Mouse (Mus musculus) adrenal gland, postnatal 25 days (tissue): Measurements from ENCODE around the gene Rcn2. TPM values are rescaled to one million over a fixed set of nuclear protein-coding genes. Genes with fewer than 3 reads are reported as not detected.
"Not testable (repeated sequence)": the region's sequence is repeated elsewhere in the genome, so short reads cannot be mapped to it uniquely, and the experiment has no call there.

Source experiments
- DNase-seq: peaks from one replicate; pipeline ENCODE4 v3.0.0; 2021; ENCODE audit warnings: mixed read lengths
- long read RNA-seq: library from polyadenylated mRNA; stranded (forward); transcript quantifications from one replicate; pipeline ENCODE4 v2.0.0, GENCODE M21; 2021
- total RNA-seq: library from RNA; stranded (reverse); gene quantifications from 2 replicates; pipeline ENCODE4 v1.2.3, GENCODE M21; 2021

Rcn2 gene
- total RNA-seq, result 30.7 and 40.7 TPM in 2 replicates
- long read RNA-seq, transcript Rcn2-201 (7 exons, 2,024 nt), result major isoform, 44 of 48 reads
- long read RNA-seq, partial matches to known transcripts, result 3 of 48 reads
- long read RNA-seq, other reads (novel, unspliced or antisense), result 0 of 48 reads

DNA sequence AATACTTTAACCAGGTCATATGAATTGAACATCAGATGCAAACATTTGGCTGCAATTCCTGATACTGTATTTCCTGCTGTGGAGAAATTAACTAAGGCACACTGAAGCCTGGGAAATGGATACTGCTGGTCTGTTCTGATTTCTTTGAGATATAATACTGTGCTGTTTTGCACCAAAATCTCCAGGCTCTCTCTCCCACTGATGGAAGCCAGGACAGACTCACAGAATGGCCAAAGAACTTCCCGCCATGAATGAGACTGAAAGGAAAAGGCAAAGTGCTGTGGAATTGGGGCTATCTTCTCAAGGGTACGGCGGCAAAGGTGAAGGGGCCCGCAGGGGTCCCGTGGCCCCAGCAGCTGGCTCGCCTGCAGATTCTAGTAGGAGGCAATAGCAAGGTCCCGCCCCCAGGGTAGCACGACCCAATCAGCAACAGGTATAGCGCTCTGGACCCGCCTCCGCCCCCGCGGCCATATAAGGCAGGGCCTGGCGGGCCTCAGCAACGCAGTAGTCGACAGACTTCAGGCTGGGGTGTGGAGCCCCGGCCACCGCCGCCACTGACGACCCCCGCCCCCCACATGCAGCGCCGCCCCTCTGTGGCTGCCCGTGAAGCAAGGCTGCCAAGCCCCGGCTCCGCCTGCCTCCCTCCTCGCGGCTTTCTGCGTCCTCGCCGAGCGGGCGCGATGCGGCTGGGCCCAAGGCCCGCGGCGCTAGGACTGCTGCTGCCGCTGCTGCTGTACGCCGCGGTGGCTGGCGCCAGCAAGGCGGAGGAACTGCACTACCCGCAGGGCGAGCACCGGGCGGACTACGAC lies at the start of gene Rcn2:
Gene Rcn2, plus strand, starts transcription at position 474 of the 809 bp plus-strand sequence.
- DNase-seq, result peak; percentile 96

DNA sequence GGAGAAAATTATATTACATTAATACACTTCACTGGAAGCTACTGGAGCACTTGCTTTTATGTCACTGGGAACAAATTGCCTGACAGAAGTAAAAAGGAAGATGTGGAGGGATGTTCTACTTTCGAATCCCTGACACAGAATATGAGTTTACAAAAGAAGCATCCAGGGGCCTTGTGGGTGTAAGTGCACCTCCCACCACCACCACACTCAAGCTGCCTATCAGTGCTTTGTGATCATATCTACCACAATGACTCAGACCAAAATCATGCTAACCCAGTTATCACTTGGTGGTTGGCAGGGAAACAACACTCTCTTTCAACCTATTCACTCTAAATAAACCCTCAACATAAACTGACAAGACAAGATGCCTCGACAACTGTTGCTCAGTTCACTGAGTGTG lies 37.0 kb upstream of the Rcn2 start:
- not testable (repeated sequence) for DNase-seq

DNA sequence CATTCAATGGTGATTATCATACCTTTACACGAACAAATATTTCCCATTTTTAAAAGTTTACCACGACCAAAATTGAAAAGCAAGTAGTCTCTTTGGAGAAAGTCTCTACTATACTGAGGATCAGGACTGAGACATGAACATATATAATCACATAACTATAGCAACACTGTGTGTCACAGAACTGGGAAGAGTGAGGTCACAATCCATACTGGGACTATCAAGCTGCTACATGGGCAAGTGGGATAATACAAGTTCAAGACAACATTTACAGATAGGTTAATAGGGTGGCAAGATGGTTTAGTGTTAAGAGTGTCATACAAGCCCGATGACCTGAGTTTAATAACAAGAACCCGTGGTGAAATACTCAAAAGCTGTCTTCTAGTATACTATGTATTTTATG lies 31.2 kb upstream of the Rcn2 start, which contains the start of gene 4930563M21Rik:
Gene 4930563M21Rik, minus strand, starts transcription at position 101 of the 400 bp plus-strand sequence.
- no peak for DNase-seq

DNA sequence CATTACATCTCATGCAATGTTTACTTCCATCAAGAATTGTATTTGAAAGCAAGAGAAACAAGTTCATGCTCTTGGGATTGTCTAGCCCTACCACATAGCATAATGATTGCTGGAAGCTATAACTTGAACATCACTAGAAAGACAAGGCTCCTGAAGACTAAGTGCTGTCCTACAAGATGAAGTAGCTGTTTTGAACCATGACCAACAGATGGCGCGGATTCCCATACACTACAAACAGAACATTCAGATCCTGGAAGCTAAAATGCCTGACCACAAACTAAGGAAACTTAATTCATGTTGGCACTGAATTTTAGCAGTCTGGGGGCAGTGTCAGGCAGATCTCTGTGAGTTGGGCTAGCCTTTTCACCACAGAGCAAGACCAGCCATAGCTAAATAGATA lies 16.9 kb upstream of the Rcn2 start:
- DNase-seq, result no peak

DNA sequence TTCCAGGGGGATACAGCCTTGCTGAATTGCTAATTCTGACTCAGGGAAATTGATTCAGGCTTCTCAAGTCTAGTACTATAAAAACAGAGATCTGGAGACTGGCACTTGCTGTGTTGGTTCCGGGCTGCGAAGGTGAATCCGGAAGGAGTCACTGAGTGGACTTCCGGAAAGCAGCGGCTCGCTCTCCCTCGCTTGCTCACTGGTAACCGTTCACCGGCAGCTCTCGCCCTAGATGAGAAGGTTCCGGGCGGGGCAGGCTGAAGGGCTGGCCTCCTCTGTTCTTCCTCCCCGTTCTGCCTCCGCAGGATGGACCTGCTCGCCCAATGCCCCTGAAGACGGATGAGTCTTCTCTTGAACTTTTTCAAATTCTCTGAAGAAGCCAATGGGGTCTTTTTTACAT lies 14.4 kb upstream of the Rcn2 start:
- no peak for DNase-seq

DNA sequence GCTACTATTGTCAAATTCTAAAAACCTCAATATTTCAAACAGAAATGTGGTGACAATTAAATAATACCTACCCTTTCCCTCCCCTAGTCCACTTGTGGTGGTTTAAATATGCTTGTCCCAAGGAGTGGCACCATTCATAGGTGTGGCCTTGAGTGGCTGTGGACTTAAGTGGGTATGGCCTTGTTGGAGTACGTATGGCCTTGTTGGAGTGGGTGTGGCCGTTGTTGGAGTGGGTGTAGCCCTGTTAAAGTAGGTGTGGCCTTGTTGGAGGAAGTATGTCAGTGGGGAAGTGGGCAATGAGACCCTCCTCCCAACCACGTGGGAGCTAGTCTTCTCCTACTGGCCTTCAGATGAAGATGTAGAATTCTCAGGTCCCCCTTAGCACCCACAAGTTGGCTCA lies 9.4 kb upstream of the Rcn2 start:
- DNase-seq, result no peak

DNA sequence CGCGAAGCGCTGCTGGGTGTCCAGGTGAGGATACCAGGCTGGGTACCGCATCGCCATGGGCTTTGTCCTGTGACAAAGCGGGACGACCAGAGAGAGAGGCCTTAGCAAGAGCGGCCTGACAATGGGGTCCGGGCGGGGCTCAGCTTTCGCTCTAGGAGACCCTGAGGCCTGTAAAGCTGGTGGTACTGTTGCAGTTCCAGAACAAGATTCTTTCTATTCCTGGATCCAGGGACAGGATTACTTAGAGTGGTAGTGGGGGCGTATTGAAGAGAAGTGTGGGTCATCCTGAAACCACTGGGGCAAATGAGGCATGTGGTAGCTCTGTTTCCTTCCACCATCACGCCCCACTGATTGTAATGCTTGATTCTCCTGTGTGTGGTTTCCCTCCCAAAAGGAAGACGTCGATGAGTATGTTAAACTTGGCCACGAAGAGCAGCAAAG lies 556 bp downstream of the Rcn2 start:
- no peak for DNase-seq

DNA sequence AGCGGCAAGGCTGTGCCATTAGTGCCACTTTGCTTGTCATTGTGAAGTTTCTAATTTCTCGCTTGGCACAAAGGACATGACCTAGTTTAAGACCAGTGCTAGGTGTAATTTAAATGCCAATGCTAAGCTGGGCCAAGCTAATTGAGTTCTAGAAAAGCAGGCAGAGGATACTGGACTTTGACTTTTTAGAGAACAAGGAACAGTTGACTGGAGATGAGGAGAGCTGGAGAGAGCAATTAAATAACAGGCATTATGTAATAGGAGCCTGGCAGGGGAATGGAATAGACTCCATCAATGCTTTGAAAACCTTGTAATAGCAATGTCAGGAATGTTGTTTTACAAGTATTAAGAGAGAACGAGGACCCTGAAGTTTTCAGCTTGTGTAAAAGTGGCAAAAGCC lies 12.2 kb downstream of the Rcn2 start:
- no peak for DNase-seq

DNA sequence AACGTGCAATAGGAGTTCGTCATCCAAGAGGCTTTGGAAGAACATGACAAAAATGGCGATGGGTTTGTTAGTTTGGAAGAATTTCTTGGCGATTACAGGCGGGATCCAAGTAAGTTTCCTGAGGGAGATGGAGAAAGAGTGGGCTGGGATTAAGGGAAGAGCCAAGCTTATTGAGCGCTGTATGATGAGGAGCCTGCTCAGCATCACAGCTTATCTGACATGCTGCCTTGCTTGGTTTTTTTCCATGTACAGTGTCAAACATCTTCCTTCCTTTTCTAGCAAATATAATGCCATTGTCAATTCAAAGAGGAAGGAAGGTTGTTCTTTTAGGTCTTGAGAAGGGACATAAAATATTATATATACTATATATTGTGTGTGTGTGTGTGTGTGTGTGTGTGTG lies 14.5 kb downstream of the Rcn2 start:
- no peak for DNase-seq

DNA sequence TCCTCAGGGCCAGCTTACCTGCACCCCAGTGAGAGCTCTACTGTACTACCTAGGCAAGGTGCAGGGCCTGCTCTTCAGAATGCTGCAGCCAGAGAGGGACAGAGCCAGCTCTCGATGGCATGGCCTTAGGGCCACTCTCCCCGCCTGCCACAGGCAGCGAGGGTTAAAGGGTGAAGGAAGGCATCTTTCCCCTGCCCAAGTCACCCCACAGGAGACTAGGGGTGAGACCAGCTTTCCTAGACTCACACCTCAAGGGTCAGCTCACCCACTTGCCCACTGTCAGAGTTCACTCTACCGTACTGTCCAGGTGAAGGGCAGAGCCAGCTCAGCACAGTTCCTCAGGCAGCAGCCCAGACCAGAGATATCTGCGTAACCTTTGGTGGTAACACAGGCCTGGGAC lies 20.7 kb downstream of the Rcn2 start:
- DNase-seq, result no peak

DNA sequence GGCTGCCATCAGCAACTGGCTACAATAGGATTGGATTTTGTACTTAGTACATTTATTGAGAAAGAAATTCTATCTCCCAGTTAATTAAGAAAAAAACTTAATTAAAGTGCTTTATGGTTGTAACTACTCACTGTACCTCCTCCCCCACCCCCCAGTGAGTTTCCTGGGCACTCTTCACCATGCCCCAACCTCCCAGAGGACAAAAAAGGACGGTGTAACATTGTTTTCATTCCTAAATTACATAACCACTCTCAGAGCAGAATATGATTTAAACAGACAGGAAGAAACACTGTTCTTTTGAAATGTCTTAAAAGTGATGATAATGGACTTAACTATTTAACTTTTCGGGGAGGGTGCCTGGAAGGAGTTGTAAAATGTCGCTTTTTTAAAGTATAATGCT lies 23.4 kb downstream of the Rcn2 start:
- DNase-seq, result no peak

DNA sequence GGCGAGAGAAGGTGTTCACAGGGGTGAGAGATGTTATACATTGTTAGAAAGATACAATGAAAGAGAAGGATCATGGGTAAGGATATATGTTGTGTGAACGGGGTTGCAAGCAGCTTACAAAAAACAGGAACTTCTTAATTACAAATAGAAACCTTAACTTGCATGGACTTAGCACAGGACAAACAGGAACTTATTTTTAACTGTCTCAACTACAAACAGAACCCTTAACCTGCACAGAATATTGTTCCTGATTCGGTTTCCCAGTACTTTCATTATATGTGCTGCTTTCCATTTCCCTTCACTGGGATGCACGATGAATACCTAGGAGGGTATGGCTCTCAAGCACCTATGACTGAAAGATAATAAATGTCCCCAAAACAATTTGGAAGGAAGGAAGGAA lies 26.3 kb downstream of the Rcn2 start:
- no peak for DNase-seq

DNA sequence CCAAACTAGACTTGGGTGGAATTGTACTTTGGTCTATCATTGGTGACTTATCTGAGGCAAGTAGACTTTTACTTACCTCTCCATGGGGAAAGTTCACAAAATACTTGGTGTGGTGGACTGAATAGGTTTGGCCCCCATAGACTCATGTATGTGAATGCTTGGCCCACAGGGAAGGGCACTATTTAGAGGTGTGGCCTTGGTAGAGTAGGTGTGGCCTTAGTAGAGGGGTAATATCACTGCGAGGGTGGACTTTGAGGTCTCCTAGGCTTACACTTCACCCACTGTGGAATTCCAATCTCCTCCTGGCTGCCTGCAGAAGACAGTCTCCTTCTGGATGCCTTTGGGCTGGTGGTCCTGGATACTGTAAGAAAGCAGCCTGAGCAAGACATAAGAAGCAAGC lies 27.0 kb downstream of the Rcn2 start:
- DNase-seq, result no peak

DNA sequence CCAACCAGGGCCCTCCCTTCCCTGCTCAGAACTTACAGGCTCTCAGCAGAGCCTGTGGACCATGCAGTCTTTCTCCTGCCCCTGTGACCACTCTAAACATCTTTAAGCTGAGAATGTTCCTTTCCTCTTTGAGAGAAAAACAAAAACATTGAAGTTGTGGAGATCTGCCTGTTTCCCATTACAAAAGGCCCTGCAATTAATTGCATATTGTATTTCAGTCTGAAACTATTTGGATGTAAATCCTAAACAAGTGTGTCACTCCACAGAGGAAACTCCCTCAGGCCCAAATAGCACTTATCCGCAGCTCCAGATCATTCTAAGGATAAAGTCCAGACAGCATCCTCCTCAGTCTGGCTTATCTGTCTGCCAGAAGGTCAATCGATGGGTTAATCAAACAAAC lies 31.2 kb downstream of the Rcn2 start:
- DNase-seq, result no peak

DNA sequence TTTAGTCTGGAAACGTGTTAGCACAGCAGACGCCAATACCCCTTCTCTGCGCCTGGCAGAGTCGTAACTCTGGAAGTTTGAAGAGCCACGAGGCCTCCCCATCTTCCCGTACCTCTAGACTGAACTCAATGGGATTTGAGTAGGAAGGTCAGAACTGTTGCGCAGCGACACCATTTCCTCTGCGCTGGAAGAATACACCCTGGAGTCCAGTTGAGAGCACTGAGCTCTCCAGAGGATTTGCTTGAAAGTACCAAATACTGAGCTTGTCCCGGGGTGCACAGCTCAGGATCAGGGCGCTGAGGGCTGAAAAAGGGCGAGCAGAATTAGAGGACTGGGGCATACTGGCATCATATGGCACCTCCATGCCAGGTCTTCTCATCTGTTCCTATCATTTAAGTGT lies 33.2 kb downstream of the Rcn2 start:
- no peak for DNase-seq

DNA sequence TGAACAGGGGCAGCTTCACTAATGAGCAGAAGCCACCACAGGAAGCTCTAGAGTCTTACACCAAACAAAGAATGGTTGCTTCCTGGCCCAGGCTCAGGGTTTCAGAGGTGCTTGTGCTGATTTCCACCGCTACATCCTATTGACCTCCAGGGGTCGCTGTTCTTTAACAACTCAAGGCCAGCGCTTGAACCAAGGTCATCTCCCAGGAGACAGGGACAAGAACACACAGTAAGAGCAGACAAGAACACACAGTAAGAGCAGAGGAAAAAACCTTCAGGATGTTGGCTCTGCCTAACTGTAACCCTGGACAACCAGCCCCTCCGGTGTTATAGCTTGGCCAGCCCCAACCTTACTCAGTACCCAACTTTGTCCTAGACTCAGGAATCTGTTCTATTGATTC lies 33.6 kb downstream of the Rcn2 start:
- DNase-seq, result peak; percentile 45

DNA sequence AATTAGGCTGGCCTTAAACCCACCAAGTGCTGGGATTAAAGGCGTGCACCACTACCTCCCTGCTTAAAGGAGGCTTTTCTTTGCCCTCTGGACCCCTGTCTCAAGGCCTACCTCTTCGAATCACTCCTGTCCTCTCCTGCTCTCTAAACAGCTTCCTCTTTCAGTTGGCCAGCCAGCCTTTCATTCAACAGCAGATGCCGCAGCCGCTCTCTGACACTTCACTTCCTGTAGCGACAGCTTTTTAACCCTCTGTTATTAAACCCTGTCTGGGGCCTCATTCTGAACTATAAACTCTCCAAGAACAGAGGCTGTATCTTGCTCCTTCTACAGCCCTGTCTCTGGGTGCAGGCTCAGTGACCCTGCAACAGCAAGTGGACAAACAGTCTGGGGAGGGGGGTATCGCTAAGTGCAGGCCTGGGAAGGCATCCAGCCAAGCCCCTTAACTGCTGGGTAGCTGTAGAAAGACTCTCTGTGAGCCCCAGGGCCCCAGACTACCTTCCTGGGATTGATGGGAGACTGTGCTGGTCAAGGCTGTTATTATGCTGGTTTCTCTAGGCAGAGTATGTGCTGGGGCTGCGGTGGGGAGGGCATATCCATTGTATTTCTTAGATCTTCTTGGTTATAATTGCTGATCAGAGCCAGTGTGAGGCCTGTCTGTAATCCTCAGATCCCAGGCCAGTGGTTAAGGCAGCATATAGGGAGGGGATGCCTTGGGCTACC lies 34.4 kb downstream of the Rcn2 start:
- DNase-seq, result no peak

DNA sequence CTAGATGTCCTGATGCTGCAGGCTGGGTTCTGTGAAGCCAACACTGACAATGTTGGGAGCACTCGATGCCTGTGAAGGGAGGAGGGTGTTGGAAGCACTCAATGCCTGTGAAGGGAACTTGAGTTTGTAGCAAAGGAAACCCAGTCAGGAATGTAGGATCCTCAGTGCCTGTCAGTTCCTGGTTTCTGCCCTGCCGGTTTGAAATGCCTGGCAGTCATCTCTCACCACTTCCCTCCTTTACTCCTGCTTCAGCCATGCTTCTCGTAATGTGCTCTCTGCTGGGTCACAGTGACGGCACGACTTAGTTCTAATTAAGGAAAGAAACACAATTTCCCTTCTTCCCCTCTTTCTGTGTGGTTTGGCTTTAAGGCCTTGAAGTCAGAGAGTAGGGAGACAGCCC lies 37.9 kb downstream of the Rcn2 start:
- no peak for DNase-seq

DNA sequence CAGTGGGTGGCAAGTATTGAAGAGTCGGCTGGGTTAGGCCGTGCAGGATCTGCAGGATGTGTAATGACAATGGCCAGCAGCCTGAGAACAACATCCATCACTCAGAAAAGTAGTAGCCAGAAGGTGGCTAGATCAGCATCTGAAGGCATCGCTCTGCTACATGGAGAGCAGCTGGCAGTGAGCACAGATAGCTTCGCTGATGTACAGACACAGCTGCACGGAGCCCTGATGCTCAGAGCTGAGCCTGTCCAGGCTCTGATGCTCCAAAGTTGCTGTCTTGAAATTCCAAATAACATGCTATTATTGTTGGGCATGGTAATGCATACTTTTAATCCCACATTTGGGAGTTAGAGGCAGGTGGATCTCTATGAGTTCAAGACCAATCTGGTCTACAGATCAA lies 44.9 kb downstream of the Rcn2 start:
- no peak for DNase-seq

DNA sequence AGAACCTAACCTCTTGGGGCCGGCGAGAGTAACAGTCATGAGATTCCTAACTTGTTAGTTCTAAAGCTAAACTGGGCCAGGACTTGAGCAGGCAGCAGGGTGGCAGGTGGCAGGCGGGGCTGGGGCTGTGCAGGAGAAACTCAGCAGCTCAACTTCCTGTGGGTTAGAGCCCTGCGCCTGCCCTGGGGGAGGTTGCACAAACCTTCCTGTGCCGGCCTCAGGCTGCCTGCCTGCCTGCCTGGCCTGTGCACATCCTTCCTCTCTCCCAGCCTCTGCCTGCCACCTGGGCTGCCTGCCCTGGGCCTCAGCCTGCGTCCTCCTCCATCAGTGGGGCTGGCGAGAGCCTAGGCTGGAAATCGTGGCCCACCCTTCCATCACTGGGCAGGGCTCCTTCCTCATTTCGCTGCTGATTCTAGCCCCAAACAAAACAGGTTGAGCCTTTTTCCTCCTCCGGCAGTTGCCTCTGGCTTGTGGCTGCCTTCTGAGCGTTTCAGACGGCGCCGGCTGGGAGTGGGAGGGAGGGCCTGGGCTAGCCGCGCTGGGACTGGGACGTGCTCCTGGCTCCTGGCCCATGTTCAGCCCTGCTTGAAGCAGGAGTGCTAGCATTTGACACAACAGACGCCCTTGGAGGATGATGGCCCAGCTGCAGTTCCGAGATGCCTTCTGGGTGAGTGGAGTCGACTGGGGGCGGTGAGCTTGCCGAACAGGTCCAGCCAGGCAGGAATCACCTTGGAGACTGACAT lies 48.3 kb downstream of the Rcn2 start, which contains the start of gene Pstpip1:
Gene Pstpip1, plus strand, starts transcription at position 185 of the 743 bp plus-strand sequence.
- DNase-seq, result peak; percentile 69

DNA sequence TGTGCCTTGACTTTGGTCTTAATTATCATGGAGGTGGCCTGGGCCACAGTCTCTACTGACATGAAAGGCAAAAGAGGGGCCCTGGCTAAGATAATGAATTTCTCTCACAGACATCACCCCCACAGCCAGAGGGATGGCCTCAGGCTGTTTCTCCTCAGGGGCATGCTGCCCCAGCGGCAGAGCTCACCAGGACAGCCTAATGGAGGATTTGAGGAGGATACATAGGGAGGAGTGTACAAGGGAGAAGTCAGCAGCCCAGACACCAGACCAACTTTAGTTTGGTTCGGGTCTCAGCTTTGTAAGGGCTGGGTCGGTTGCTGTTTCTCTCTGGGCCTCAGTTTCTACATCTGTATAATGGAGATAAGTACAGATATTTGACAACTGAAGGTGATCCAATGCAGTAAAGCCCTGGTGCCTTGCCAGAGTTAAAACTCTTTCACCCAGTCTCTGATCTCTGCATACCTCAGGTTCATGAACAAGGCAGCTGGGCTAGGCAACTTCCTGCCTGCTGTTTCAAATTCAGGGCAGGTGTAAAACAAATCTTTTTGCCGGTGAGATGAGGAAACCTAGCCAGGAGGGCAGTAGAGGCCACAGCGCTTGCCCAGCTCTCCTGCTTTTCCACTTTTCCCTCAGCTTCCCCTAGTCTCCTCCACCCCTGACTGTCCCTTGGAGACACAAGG lies 49.0 kb downstream of the Rcn2 start:
- DNase-seq, result no peak

DNA sequence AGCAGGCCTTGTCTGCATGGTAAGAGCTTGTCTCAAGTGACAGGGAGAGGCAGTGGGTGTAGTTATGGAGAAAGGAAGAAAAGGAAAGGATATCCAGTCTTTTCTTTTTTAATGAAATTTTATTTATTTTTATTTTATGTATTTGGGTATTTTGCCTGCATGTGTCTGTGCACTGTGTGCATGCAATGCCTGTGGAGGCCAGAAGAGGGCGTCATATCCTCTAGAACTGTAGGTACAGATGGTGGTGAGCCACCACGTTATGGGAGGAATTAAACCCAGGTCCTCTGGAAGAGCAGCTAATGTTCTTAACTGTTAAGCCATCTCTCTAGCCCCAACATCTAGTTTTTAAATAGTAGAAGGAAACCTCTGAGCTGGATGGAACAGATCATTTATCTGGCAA lies 50.5 kb downstream of the Rcn2 start:
- DNase-seq, result no peak
